Mouse (Mus musculus) liver, embryonic 12.5 days (tissue): ENCODE results near the gene Rnf145. TPM values are rescaled to one million over a fixed set of nuclear protein-coding genes. Genes with fewer than 3 reads are reported as not detected.
A peak's percentile ranks its signal among the peaks of the same experiment; 100 is the strongest.

Source experiments
- ATAC-seq: fragments of 200-750 bp; cut with Nextera tagmentation; 2 replicates; pipeline ENCODE4 v1.8.0; 2017; ENCODE audit warnings: moderate number of reproducible peaks, mild to moderate bottlenecking, moderate library complexity
- H3K27ac ChIP-seq: fragments of 300-500 bp; sonication (generic); 2 replicates; pipeline ENCODE4 v1.5.1; 2016; ENCODE audit warnings: mild to moderate bottlenecking
- H3K27me3 ChIP-seq: fragments of 300-500 bp; sonication (generic); replicated peaks from 2 replicates; pipeline ENCODE4 v1.6.1; 2016; ENCODE audit warnings: mild to moderate bottlenecking, moderate library complexity
- H3K36me3 ChIP-seq: fragments of 300-500 bp; sonication (generic); 2 replicates; pipeline ENCODE4 v1.6.1; 2016; ENCODE audit warnings: mild to moderate bottlenecking, moderate library complexity
- H3K4me1 ChIP-seq: fragments of 300-500 bp; sonication (generic); 2 replicates; pipeline ENCODE4 v1.6.1; 2016
- H3K4me2 ChIP-seq: fragments of 300-500 bp; sonication (generic); 2 replicates; pipeline ENCODE4 v1.6.1; 2016; ENCODE audit warnings: mild to moderate bottlenecking, moderate library complexity
- H3K4me3 ChIP-seq: fragments of 300-500 bp; sonication (generic); 2 replicates; pipeline ENCODE4 v1.5.1; 2016; ENCODE audit warnings: mild to moderate bottlenecking, moderate library complexity
- H3K9ac ChIP-seq: fragments of 300-500 bp; sonication (generic); 2 replicates; pipeline ENCODE4 v1.6.1; 2016; ENCODE audit warnings: mild to moderate bottlenecking, moderate library complexity
- H3K9me3 ChIP-seq: fragments of 300-500 bp; sonication (generic); replicated peaks from 2 replicates; pipeline ENCODE4 v1.6.1; 2016; ENCODE audit warnings: mild to moderate bottlenecking, moderate library complexity
- WGBS: fragments of 180-500 bp; shearing (Covaris S2); methylation state at CpG from one replicate; pipeline ENCODE4 v1.1.7; 2016; ENCODE audit not compliant: insufficient replicate concordance; 5-methylcytosine and 5-hydroxymethylcytosine counted together
- polyA plus RNA-seq: library from polyadenylated mRNA; unstranded; fragments of >200 nt; fragmentation: Nextera tagmentation; extraction: Ambion mirVana; gene quantifications from 2 replicates; pipeline ENCODE4 v1.2.1, GENCODE M21; 2016

Rnf145 gene
- polyA plus RNA-seq, 1 experiment from 2014 or later: 64.7 TPM

DNA sequence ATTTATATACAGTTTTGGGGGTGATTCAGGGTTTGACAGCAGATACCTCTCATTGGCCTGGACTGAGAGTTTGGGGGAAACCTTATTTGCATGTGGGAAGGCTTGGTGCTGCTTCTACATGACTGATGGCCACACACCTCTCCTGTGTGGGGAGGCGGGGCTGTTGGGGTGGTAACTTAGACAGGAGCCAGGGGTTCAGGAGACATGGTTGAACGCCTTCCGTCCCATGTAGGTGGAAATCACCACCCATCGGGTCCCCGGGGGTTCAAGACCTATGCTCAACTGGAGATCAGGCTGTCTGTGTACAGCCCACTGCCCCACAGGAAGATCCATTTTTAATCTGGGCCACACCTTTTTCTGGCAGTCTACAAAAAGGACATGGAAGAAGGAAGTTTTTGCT is 56.1 kb downstream of the Rnf145 start:
- no peak for ATAC-seq
- H3K9me3 ChIP-seq: no peaks in the 10 kb centered on the region
- H3K27me3 ChIP-seq: no peaks in the 10 kb centered on the region
- H3K27ac ChIP-seq: no peak overlapping the region
- WGBS: 89% methylated on average over 5 of the region's 5 CpGs
- H3K9ac ChIP-seq: no peak overlapping the region
- H3K4me1 ChIP-seq: no peaks in the 10 kb centered on the region
- H3K4me2 ChIP-seq: no peak overlapping the region
- H3K36me3 ChIP-seq: peaks cover 2% of the 10 kb centered on the region; the same call in 1 of the 2 replicates
- no peak overlapping the region for H3K4me3 ChIP-seq

DNA sequence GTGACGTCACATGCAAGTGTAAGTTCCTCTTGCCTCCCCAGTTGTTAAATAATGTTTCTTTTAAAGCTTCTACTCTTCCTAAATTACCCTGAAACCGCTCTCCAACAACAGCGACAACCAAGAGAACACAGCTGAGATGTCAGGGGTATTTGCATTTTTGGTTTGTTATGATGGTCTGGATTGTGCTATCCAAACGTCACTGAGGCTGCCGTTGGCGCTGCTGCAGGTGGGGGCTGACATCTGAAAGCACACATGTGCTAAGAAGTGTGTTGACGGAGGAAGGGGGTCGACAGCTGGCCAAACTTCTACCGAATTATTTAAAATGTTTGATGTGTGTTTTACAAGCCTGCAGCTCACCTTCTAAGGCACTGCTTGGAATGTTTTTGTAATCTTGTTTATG is 59.1 kb downstream of the Rnf145 start:
- Histone ChIP-seq H3K4me3 (no peak overlapping the region), H3K27ac (no peak overlapping the region), H3K27me3 (no peaks in the 10 kb centered on the region; the same call in 1 of the 2 replicates), H3K9ac (no peak overlapping the region), H3K4me2 (no peak overlapping the region), H3K36me3 (no peaks in the 10 kb centered on the region), H3K9me3 (no peaks in the 10 kb centered on the region), H3K4me1 (peaks cover 6% of the 10 kb centered on the region)
- 76% methylated on average over 9 of the region's 9 CpGs for WGBS
- ATAC-seq: no peak

DNA sequence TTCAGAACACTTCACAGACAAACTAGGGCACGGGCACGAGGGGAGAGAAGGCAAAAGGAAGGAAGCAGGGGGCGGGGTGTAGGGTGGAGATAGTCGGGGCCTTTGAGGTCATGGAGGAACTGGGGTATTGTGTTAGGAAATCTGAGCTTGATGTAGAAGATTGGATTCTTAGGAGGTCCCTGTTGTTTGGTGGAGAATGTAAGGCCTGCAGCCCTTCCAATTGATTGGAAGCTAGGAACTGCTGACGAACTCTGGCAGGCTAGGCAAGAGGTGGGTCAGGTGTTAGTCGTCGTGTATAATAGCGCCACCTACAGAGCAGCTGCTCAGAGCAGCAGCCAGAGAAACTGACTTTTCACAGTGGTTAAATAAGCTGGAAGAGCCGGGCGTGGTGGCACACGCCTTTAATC is 62.5 kb downstream of the Rnf145 start:
- peak overlapping the region; percentile 46 for H3K4me2 ChIP-seq
- ATAC-seq: peak; percentile 71
- peaks cover 6% of the 10 kb centered on the region for H3K4me1 ChIP-seq
- WGBS: 9% methylated on average over 11 of the region's 11 CpGs
- no peaks in the 10 kb centered on the region for H3K9me3 ChIP-seq
- 0 out of 2 replicates have a peak overlapping the region, but pooled peaks have one; percentile 2 for H3K27ac ChIP-seq
- H3K36me3 ChIP-seq: no peaks in the 10 kb centered on the region
- H3K27me3 ChIP-seq: no peaks in the 10 kb centered on the region; the same call in 1 of the 2 replicates
- no peak overlapping the region for H3K9ac ChIP-seq
- no peak overlapping the region for H3K4me3 ChIP-seq

DNA sequence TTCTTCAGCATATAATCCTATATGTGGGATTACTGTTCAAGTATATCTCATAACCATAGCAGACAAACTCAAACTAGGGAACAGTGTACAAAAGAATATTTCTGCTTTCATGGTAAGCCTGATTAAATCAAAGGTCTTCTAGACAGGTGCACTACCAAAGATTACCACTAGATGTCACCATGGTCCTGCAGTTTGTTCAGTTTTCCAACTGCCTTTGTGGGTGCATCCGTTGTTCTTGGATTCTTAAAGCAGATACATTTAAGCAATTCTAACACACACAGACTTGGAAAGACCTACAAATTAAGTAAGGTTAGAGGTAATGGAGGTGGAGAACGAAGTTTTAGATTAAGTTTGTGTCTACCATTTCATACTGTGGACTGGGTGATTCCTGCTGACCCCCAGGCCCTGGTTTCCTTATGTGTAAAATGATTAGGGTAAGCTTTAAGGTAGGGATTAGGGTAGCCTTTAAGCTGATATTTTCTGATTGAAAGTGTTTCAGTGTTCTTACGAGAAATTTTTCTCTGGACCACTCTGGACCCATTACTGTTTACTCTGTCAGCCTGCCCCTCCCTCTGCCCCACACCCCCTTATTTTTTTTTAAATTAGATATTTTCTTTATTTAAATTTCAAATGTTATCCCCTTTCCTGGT is 67.4 kb downstream of the Rnf145 start:
- no peak overlapping the region for H3K4me2 ChIP-seq
- no peak for ATAC-seq
- H3K4me1 ChIP-seq: peaks cover 4% of the 10 kb centered on the region
- 4% methylated on average over 3 of the region's 3 CpGs for WGBS
- H3K4me3 ChIP-seq: no peak overlapping the region
- H3K27me3 ChIP-seq: no peaks in the 10 kb centered on the region; the same call in 1 of the 2 replicates
- no peak overlapping the region for H3K9ac ChIP-seq
- no peaks in the 10 kb centered on the region for H3K9me3 ChIP-seq
- H3K27ac ChIP-seq: no peak overlapping the region
- no peaks in the 10 kb centered on the region for H3K36me3 ChIP-seq

DNA sequence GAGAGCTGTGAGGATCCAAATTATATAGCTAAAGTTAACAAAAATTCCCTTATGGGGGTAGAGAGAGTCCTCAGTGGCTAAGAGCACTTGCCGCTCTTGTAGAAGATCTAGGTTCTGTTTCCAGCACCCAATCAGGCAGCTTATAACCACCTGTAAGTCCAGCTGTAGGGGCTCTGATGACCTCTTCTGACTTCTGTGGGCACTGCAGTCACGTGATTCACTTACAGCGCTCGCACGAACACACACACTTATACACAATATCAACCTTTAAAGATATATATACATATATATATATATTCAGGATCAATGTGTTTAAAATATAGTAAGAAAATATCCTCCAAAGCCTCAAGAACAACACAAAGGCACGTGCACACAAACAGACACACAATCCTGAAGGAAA is 74.3 kb downstream of the Rnf145 start:
- ATAC-seq: no peak
- no peak overlapping the region for H3K4me3 ChIP-seq
- H3K27ac ChIP-seq: no peak overlapping the region
- no peak overlapping the region for H3K9ac ChIP-seq
- no peaks in the 10 kb centered on the region for H3K36me3 ChIP-seq
- H3K9me3 ChIP-seq: no peaks in the 10 kb centered on the region
- WGBS: 78% methylated on average over 6 of the region's 6 CpGs
- H3K4me1 ChIP-seq: no peaks in the 10 kb centered on the region
- H3K27me3 ChIP-seq: no peaks in the 10 kb centered on the region
- H3K4me2 ChIP-seq: no peak overlapping the region

GRCm38 (mm10) chr11:44594768-44595167 is 76.0 kb downstream of the Rnf145 start:
- 65% methylated on average over 3 of the region's 3 CpGs for WGBS
- no peak for ATAC-seq
- no peak overlapping the region for H3K4me2 ChIP-seq
- no peak overlapping the region for H3K4me3 ChIP-seq
- no peaks in the 10 kb centered on the region for H3K4me1 ChIP-seq
- H3K27ac ChIP-seq: no peak overlapping the region
- no peaks in the 10 kb centered on the region for H3K9me3 ChIP-seq
- H3K27me3 ChIP-seq: no peaks in the 10 kb centered on the region
- no peak overlapping the region for H3K9ac ChIP-seq
- H3K36me3 ChIP-seq: no peaks in the 10 kb centered on the region

DNA sequence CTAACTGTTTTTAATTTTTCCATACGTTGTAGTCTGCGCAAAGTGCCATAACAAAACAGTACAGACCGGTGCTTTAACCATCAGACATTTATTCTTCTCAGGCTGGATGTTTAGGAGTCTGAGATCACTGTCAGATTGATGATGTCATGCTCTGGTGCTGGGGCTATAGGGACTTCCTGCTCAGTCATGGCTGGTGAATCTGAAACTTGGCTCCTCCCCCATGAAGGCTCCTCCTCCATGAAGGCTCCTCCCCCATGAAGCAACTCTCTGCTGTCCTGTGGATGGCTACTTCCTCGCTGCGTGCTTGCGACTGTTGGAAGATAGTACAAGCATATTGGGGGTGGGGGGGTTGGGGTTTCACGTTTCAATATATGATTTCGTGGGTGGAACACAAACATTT is 88.1 kb downstream of the Rnf145 start:
- H3K27ac ChIP-seq: no peak overlapping the region
- no peaks in the 10 kb centered on the region for H3K36me3 ChIP-seq
- H3K4me2 ChIP-seq: no peak overlapping the region
- 66% methylated on average over 8 of the region's 8 CpGs for WGBS
- ATAC-seq: no peak
- H3K9me3 ChIP-seq: no peaks in the 10 kb centered on the region
- H3K4me3 ChIP-seq: no peak overlapping the region
- peaks cover 7% of the 10 kb centered on the region; the same call in 1 of the 2 replicates for H3K4me1 ChIP-seq
- H3K27me3 ChIP-seq: peaks cover 28% of the 10 kb centered on the region
- no peak overlapping the region for H3K9ac ChIP-seq

DNA sequence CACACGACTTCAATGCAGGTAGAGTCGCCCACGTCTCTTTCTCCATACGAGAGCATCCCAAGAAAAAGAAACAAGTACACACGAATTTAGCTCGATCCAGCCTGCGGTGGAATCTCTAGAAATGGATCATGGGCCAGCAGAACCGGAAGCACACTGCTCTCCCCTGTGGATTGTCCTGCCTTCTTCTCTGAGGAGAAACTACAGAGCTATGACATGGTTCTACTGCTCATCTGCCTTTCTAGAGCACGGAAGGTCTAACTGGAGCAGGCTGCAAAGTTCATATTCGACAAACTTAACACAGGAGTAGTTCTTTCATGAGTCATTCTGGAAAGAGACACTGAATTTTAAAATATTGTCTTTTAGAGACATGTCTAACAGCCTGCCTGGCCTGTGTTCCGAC is 89.9 kb downstream of the Rnf145 start:
- no peak for ATAC-seq
- Histone ChIP-seq H3K4me3 (no peak overlapping the region), H3K9ac (no peak overlapping the region), H3K4me2 (no peak overlapping the region), H3K9me3 (no peaks in the 10 kb centered on the region), H3K27me3 (peaks cover 46% of the 10 kb centered on the region), H3K36me3 (no peaks in the 10 kb centered on the region), H3K4me1 (peaks cover 10% of the 10 kb centered on the region; the same call in 1 of the 2 replicates), H3K27ac (no peak overlapping the region)
- 65% methylated on average over 11 of the region's 11 CpGs for WGBS

- under 1% methylated on average over 45 of the region's 45 CpGs for WGBS
Measured at GRCm38 (mm10) chr11:44610971-44611781, 92.4 kb downstream of the Rnf145 start.

GRCm38 (mm10) chr11:44612156-44612555 is 93.4 kb downstream of the Rnf145 start:
- H3K4me2 ChIP-seq: no peak overlapping the region
- no peak for ATAC-seq
- H3K36me3 ChIP-seq: no peaks in the 10 kb centered on the region
- H3K4me3 ChIP-seq: no peak overlapping the region
- no peaks in the 10 kb centered on the region for H3K9me3 ChIP-seq
- H3K27ac ChIP-seq: no peak overlapping the region
- peaks cover 81% of the 10 kb centered on the region for H3K27me3 ChIP-seq
- H3K4me1 ChIP-seq: peaks cover 20% of the 10 kb centered on the region
- 3% methylated on average over 10 of the region's 10 CpGs for WGBS
- no peak overlapping the region for H3K9ac ChIP-seq

More at GRCm38 (mm10) chr11:44610971-44611781, 92.4 kb downstream of the Rnf145 start:
- Histone ChIP-seq H3K4me3 (peak overlapping the region; percentile 35), H3K27me3 (peaks cover 71% of the 10 kb centered on the region), H3K9me3 (no peaks in the 10 kb centered on the region), H3K4me2 (peak overlapping the region; percentile 62), H3K9ac (no peak overlapping the region), H3K36me3 (no peaks in the 10 kb centered on the region), H3K4me1 (peaks cover 10% of the 10 kb centered on the region), H3K27ac (no peak overlapping the region)
- ATAC-seq: no peak

DNA sequence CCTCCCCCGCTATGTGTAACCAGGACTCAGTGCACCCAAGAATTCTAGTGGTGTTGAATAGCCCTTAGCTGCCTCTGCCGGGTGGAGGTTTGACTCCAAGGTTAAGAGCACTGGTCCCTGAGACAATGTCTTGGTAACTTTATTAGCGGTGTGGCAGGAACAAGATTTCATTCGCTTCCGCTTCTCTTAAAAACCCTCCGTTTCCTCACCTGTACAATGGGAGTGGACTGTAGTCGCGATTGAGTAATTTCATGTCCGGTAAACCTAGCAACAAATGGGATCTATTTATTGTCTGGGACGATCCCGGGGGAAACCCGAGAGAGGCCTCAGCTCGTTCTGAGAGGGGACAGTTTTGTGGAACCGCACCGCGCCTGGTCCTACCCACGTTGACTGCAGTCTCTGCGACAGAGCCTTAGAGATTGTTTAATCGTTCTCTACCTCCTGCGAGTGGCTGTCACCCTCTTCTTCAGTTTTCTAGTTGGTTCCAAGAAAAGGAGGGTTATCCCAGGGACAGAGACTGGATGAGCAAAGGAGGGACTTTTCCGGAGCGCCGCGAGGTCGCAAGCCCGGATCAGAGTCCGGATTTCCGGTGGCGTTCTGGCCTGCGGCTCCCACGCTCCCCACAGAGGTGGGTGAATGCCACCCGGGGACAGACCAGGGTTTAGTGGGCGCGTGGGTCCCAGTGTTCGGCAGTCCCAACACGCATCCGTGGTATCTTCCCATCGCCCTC is 94.1 kb downstream of the Rnf145 start:
- peaks cover 23% of the 10 kb centered on the region for H3K4me1 ChIP-seq
- peaks cover 85% of the 10 kb centered on the region for H3K27me3 ChIP-seq
- H3K9ac ChIP-seq: no peak overlapping the region
- H3K9me3 ChIP-seq: no peaks in the 10 kb centered on the region
- WGBS: 2% methylated on average over 38 of the region's 38 CpGs
- ATAC-seq: no peak
- no peak overlapping the region for H3K27ac ChIP-seq
- no peaks in the 10 kb centered on the region for H3K36me3 ChIP-seq
- peak overlapping the region; percentile 10 for H3K4me3 ChIP-seq
- H3K4me2 ChIP-seq: peak overlapping the region; percentile 54
